Mouse (Mus musculus): ENCODE results near the gene Tut7.

DNA sequence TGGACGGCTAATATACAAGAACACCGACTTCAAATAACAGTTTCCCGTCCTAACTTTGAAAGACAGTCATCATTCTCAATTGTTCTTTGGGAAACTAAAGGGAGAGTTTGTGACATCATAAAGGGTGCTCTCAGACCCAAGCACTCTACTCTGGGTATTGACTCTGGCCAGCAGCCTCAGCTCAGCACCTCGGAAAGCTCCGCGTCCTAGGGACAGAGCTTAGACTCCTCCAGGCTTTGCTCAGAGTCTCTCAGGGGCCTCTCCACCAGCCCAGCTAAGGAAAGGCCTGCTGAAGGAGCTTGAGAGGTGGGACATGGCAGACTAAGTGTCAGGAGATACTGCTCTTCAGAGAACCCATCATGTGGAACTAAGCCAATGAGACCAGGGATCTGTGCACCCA, 76.8 kb downstream of the Tut7 start:
- no peak for TF ChIP-seq CTCF (conservative IDR thresholded peaks at IDR 0.05; ENCODE audit: low read length)
- no peak for TF ChIP-seq POU5F1 (IDR thresholded peaks at IDR 0.05; ENCODE audit: borderline replicate concordance, low read length)
